Mouse (Mus musculus) intestine, postnatal 0 days (tissue): Measurements from ENCODE around the gene Ccdc182. TPM values are rescaled to one million over a fixed set of nuclear protein-coding genes. Genes with fewer than 3 reads are reported as not detected.

Experiments
- ATAC-seq: fragments of 200-750 bp; cut with Nextera tagmentation; 2 replicates; pipeline ENCODE4 v1.8.0; 2017; ENCODE audit warnings: mild to moderate bottlenecking, moderate TSS enrichment, moderate library complexity
- H3K27ac ChIP-seq: fragments of 300-500 bp; sonication (generic); 2 replicates; pipeline ENCODE4 v1.5.1; 2014; ENCODE audit warnings: mild to moderate bottlenecking, low read depth, low read length, moderate library complexity
- H3K27me3 ChIP-seq: fragments of 300-500 bp; sonication (generic); replicated peaks from 2 replicates; pipeline ENCODE4 v1.6.1; 2014; ENCODE audit warnings: low read length, mixed read lengths; ENCODE audit not compliant: control insufficient read depth, insufficient read depth
- H3K36me3 ChIP-seq: fragments of 300-500 bp; sonication (generic); 2 replicates; pipeline ENCODE4 v1.6.1; 2014; ENCODE audit warnings: mild to moderate bottlenecking, moderate library complexity; ENCODE audit not compliant: control insufficient read depth, insufficient read depth
- H3K4me1 ChIP-seq: fragments of 300-500 bp; sonication (generic); replicated peaks from 2 replicates; pipeline ENCODE4 v1.6.1; 2014; ENCODE audit warnings: antibody characterized with exemption, low read length, mixed read lengths; ENCODE audit not compliant: control insufficient read depth, insufficient read depth
- H3K4me2 ChIP-seq: fragments of 300-500 bp; sonication (generic); replicated peaks from 2 replicates; pipeline ENCODE4 v1.6.1; 2014; ENCODE audit warnings: low read depth, mild to moderate bottlenecking, moderate library complexity
- H3K4me3 ChIP-seq: fragments of 300-500 bp; sonication (generic); 2 replicates; pipeline ENCODE4 v1.5.1; 2014; ENCODE audit warnings: low read depth, low read length
- H3K9ac ChIP-seq: fragments of 300-500 bp; sonication (generic); 2 replicates; pipeline ENCODE4 v1.6.1; 2014; ENCODE audit warnings: mild to moderate bottlenecking, low read depth, low read length
- H3K9me3 ChIP-seq: fragments of 300-500 bp; sonication (generic); 2 replicates; pipeline ENCODE4 v1.6.1; 2016; ENCODE audit warnings: mixed run types; ENCODE audit not compliant: control insufficient read depth
- CTCF ChIP-seq: sonication (generic); IDR thresholded peaks from 2 replicates; pipeline ENCODE4 v1.5.1; 2016; ENCODE audit warnings: low read depth, mild to moderate bottlenecking, control low read depth, antibody characterized with exemption, moderate library complexity
- WGBS: fragments of 180-500 bp; shearing (Covaris S2); extraction: QIAGEN DNeasy Blood & Tissue Kit; methylation state at CpG from one replicate; pipeline ENCODE4 v1.1.7; 2014; 5-methylcytosine and 5-hydroxymethylcytosine counted together
- polyA plus RNA-seq: library from polyadenylated mRNA; unstranded; fragments of >200 nt; fragmentation: Nextera tagmentation; extraction: Ambion mirVana; gene quantifications from 2 replicates; pipeline ENCODE4 v1.2.1, GENCODE M21; 2015

Ccdc182 gene
- polyA plus RNA-seq, 1 experiment from 2014 or later, result not detected

DNA sequence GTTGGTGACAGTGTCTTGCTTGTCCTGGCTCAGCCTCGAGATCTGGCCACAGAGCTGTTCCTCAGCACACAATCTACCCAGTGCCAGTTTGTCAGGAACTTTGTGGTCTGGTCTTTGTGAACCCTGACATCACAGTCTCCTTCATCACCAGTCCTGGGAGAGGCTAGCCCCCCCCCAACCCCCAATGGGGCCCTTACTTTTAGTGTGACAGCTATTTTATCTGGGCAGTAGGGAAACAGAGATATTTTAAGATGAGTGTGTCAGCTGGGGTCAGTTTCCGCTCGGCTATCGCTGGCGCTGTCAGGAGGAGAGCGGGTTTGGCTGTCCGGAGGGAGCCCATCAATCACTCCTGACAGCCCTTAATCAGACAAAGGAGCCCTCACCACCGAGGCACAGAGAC is 19.7 kb downstream of the Ccdc182 start:
- no peaks in the 10 kb centered on the region for H3K36me3 ChIP-seq
- 28% methylated on average over 8 of the region's 8 CpGs for WGBS
- no peak overlapping the region for H3K27ac ChIP-seq
- TF ChIP-seq CTCF, result no peak
- H3K4me1 ChIP-seq, result no peaks in the 10 kb centered on the region
- no peak for ATAC-seq
- H3K4me3 ChIP-seq, result no peak overlapping the region
- no peaks in the 10 kb centered on the region for H3K9me3 ChIP-seq
- no peak overlapping the region for H3K9ac ChIP-seq
- H3K4me2 ChIP-seq, result no peak overlapping the region
- no peaks in the 10 kb centered on the region for H3K27me3 ChIP-seq

DNA sequence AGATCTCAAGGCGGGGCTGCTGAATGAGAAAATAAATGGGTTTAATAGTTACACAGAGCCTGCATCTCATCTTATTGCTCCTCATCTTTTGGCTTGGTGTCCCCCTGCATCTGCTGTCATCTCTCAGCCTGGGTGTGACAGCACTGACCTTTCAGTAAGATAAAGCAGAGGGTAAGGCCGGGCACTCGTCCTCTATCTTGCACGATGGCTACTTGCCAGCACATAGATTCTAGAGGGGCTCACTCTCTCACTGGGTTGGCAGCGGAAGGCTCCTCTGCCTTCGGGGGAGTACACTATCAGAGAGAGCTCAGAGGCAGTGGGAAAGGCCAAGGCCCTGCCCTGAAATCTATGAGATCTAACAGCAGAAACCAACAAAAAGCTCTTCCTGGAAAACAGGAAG is 20.6 kb downstream of the Ccdc182 start:
- Histone ChIP-seq H3K27me3 (no peaks in the 10 kb centered on the region), H3K9me3 (no peaks in the 10 kb centered on the region), H3K27ac (no peak overlapping the region), H3K36me3 (no peaks in the 10 kb centered on the region), H3K4me2 (no peak overlapping the region), H3K9ac (no peak overlapping the region), H3K4me3 (no peak overlapping the region), H3K4me1 (no peaks in the 10 kb centered on the region)
- WGBS, result 53% methylated on average over 6 of the region's 6 CpGs
- ATAC-seq, result no peak
- TF ChIP-seq CTCF, result no peak

DNA sequence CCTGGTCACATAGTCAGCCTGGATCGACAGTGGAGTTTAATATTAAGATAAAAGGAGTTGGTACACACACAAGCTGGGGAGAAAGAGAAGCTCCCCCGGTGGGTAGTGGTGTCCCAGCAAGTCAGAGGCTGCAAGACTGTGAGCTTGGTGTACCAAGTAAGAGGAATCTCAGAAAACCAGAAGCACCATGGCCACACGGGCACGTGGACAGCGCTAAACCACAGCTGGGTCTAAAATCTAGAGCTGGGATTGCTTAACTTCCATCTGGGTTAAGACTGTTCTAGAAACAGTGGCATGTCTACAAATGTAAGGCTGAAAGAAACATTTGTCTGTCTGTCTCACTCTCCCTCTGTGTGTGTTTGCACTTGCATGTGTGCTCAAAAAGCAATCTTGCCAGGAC is 21.5 kb downstream of the Ccdc182 start:
- 80% methylated on average over 5 of the region's 5 CpGs for whole genome bisulfite sequencing
- Histone ChIP-seq H3K27ac (no peak overlapping the region), H3K4me1 (no peaks in the 10 kb centered on the region), H3K27me3 (no peaks in the 10 kb centered on the region), H3K4me2 (no peak overlapping the region), H3K9ac (no peak overlapping the region), H3K36me3 (no peaks in the 10 kb centered on the region), H3K9me3 (no peaks in the 10 kb centered on the region), H3K4me3 (no peak overlapping the region)
- no peak for TF ChIP-seq CTCF
- ATAC-seq, result no peak

DNA sequence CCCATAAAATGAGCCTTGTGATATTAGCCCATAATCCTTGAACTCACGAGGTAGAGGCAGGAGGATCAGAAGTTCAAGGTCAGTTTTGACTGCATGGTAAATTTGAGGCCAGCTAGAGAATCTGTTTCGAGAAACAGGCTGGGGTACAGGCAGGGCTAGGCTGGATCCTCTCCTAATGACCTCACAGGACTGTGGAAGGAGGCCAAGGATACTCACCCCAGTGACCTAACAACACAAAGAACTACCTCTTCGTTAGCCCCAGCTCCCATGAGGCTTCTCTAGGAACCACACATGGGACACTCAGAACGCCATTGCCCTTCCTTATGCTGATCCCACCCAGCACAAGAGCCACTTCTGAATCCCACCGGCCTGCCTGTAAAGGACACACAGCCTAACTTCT is 25.0 kb downstream of the Ccdc182 start:
- Histone ChIP-seq H3K9me3 (no peaks in the 10 kb centered on the region), H3K4me1 (no peaks in the 10 kb centered on the region), H3K4me3 (no peak overlapping the region), H3K9ac (no peak overlapping the region), H3K36me3 (no peaks in the 10 kb centered on the region), H3K4me2 (no peak overlapping the region), H3K27ac (no peak overlapping the region), H3K27me3 (no peaks in the 10 kb centered on the region)
- ATAC-seq, result no peak
- TF ChIP-seq CTCF, result no peak
- 71% methylated on average over 5 of the region's 5 CpGs for WGBS

DNA sequence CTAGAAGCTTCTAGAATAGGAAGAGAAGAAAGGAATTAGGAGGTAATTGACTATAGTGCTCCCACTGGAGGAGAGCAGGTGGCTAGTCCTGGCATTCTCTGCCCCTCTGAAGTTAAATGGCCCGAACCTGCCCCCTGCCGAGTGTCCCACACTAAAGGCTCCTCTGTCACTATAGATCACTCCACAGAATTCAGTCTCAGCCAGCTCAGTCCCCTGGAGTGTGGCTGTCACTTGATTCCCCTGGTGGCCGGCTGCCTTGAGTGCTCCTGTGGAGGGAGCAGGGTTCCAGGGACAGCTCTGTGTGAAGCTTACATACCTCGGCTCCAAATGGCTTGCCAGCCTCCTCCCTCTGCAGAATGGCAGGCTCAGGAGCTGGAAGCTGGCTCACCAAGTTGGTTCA is 33.2 kb downstream of the Ccdc182 start:
- no peak overlapping the region for H3K9ac ChIP-seq
- WGBS, result 24% methylated on average over 4 of the region's 4 CpGs
- no peaks in the 10 kb centered on the region for H3K9me3 ChIP-seq
- H3K27ac ChIP-seq, result no peak overlapping the region
- H3K4me3 ChIP-seq, result no peak overlapping the region
- H3K4me1 ChIP-seq, result no peaks in the 10 kb centered on the region
- no peaks in the 10 kb centered on the region for H3K36me3 ChIP-seq
- H3K4me2 ChIP-seq, result no peak overlapping the region
- no peaks in the 10 kb centered on the region for H3K27me3 ChIP-seq
- TF ChIP-seq CTCF, result 0 out of 2 replicates have a peak, but pooled peaks have one; percentile 2
- no peak for ATAC-seq

DNA sequence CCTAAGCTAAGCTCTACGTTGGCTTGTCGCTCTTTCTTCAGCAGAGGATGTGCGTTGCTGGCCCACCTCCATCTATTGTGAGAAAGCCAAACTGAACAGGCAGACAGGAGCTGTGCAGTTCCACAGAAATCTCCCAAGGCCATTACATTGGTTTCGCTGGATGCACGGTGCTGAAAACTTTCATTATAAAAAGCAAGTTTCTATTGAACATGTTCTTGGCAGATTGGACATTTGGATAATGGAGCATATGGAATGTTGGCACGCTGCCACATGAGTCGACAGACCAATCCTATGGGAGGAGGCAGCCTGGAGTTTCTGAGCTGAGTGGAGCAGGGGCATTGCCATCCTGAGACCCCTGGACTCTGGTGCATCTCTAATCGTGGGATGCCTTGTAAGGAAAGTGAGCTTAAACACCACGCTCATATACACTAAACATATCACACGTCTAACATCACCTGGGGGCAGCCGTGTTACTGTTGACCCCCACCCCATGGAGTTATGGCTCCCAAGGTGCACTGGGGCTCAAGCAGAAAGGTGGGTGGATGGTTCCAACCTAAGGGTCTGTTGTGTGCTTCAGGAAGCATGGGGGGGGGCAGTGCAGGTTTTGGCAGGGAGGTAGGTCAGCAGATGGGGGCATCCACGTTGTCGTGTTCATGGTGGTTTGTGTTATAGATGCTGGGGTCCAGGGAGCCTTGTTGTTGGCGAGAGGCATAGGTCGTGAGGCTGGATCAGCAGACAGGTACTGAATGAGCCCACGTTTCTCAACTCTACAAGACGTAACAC is 35.1 kb downstream of the Ccdc182 start:
- Histone ChIP-seq H3K27ac (no peak overlapping the region), H3K4me1 (no peaks in the 10 kb centered on the region), H3K36me3 (no peaks in the 10 kb centered on the region), H3K4me2 (no peak overlapping the region), H3K4me3 (no peak overlapping the region), H3K9ac (no peak overlapping the region), H3K9me3 (no peaks in the 10 kb centered on the region), H3K27me3 (no peaks in the 10 kb centered on the region)
- TF ChIP-seq CTCF, result no peak
- 81% methylated on average over 17 of the region's 17 CpGs for WGBS
- ATAC-seq, result no peak

DNA sequence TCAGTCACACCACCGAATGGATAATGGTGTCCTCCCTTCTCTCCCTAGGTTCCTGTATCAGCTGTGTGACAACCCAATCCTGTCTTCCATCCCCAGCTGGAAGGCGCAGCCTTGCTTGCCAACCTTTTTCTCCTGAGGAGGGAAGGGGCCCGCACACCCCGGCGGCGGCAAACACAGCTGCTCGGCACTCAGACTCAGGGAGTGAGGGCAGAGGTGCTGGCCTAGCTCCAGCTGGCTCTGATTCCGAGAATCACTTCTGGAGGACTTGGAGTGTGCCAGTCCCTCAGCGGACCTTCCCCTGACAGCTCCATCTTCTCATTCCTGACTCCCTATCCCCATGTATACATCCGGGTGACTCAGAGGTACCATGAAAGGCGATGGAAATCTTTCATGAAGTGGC is 36.9 kb downstream of the Ccdc182 start:
- H3K4me3 ChIP-seq, result no peak overlapping the region
- no peak overlapping the region for H3K4me2 ChIP-seq
- 32% methylated on average over 11 of the region's 11 CpGs for WGBS
- H3K9ac ChIP-seq, result no peak overlapping the region
- no peak for TF ChIP-seq CTCF
- H3K4me1 ChIP-seq, result 0 out of 2 replicates have a peak, but pooled peaks cover 3% of the 10 kb centered on the region
- H3K9me3 ChIP-seq, result no peaks in the 10 kb centered on the region
- no peaks in the 10 kb centered on the region for H3K27me3 ChIP-seq
- ATAC-seq, result no peak
- no peak overlapping the region for H3K27ac ChIP-seq
- H3K36me3 ChIP-seq, result no peaks in the 10 kb centered on the region
